Mouse (Mus musculus): Measurements from ENCODE around the gene Ccr9.

Gene Ccr9

GRCm38 (mm10) chr9:123805241-123805640 lies 127.0 kb downstream of the Ccr9 start:
- DNase-seq = no peak

GRCm38 (mm10) chr9:123806267-123806666 lies 128.0 kb downstream of the Ccr9 start, which contains the start of gene Cxcr6:
Cxcr6 (plus strand) TSS chr9:123806475.
- DNase-seq = no peak

GRCm38 (mm10) chr9:123808583-123808982 lies 130.3 kb downstream of the Ccr9 start:
- no peak for DNase-seq

GRCm38 (mm10) chr9:123811831-123812230 lies 133.6 kb downstream of the Ccr9 start:
- no peak for DNase-seq

- no peak for DNase-seq
These were observed 136.1 kb downstream of the Ccr9 start for GRCm38 (mm10) chr9:123814326-123814725.

GRCm38 (mm10) chr9:123814821-123815220 lies 136.6 kb downstream of the Ccr9 start:
- DNase-seq = no peak

- DNase-seq = no peak
These were observed 137.2 kb downstream of the Ccr9 start for GRCm38 (mm10) chr9:123815444-123815843.

GRCm38 (mm10) chr9:123815996-123816395 lies 137.8 kb downstream of the Ccr9 start:
- DNase-seq = no peak

GRCm38 (mm10) chr9:123818601-123819000 lies 140.4 kb downstream of the Ccr9 start:
- no peak for DNase-seq

GRCm38 (mm10) chr9:123826631-123827030 lies 148.4 kb downstream of the Ccr9 start:
- no peak for DNase-seq

- no peak for DNase-seq
These were observed 150.7 kb downstream of the Ccr9 start for GRCm38 (mm10) chr9:123828916-123829315.

Measured in B cell, adult 2 months (primary cell).